Mouse (Mus musculus): ENCODE results near the gene Mfsd2a.
A peak's percentile ranks its signal among the peaks of the same experiment; 100 is the strongest.

The Mfsd2a gene

DNA sequence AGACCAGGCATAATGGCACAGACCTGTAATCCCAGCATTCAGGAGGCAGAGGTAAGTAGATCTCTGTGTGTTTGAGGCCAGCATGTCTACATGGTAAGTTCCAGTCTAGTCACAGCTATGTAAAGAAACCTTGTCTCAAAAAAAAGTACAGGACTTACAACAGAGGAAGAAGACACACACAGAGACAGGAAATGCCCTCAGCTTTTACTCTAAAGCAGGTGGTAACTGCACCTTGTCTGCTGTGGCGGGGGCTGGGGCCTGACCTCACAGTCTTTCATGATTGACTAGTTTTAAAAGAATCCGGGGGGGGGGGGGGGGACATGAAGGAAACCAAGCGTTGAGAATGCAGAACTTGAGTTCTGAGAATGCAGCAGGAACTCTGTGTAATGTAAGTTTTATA, 27.1 kb downstream of the Mfsd2a start:
- DNase-seq (ENCODE audit: low read depth) = no peak

DNA sequence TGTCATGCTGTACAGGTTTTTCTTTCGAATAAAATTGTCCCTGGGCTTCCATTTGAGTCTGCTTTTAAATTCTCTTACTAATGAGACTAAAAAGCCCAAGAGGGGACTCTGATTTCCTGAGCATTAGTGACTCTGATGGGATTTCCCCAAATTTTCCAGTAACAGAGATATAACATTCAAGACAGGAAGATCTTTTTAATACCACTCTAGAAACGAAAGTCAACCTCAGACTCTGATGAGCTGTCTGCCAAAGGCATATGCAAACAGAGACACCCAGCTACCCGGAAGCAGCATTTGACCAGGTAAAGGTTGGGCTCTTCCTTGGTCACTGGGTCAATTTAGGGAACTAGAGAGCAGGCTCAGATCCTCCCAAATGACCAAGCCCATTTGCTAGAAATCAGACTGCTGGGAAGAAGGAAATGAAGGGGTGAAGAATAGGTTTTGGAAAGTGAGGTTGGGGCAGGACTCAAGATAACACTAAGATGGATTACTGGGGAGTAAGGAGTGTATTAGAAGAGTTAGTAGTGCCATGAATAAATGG, 27.9 kb downstream of the Mfsd2a start:
- no peak for DNase-seq (ENCODE audit: low read depth)

DNA sequence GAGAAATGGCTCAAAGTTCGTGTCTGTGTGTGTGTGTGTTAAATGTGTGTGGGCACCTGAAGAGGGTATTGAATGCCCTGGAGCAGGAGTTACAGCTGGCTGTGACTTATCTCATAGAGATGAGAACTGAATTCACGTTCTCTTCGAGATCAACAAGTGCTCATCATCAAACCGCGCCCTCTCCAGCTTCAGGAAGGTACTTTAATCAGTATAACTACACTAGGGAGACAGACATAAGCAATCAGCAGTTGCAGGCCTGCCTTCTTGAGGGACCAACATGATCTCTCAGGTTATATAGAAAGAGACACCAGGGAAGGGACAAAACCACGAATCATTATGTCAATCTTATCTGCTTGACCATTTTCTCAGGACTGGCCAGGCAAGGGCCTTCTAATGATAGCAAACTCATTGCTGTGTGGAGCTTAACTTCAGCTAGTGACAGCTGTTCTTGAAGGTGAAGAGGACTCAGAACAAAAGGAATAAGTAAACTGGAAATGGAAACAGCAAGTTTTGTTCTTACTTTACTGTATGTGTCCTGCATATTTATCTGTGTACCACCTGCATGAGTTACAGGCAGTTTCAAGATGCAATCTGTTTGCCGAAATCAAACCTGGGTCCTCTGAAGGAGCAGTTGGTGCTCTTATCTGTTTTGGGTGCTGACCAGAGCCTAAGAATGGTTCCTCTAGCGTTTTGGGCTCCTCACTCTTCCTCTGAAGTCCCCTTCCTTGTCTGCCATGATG, 28.6 kb downstream of the Mfsd2a start:
- no peak for DNase-seq (ENCODE audit: low read depth)

DNA sequence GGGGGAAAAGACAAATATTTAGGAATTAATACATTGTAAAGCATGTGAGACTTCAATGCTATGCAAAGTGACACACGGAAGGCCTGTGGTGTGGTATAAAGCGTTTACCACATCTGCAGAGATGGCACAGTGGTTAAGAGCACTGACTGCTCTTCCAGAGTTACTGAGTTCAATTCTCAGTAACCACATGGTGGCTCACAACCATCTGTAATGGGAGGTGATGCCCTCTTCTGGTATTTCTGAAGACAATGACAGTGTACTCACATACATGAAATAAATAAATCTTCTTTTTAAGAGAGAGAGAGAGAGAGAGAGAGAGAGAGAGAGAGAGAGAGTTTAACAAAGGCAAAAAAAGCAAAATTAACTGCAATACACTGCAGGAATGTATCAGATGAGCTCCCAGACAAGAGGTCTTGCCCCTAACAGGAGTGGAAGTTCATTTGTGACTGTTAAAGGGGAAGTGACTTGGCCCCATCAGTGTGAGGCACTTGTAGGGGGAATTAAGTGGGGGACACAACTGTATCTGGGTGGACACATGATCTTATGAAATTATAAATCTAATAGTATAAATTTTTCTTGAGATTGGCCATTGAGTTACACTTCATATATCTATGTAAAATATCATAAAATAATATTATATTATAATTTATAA, 29.9 kb downstream of the Mfsd2a start:
- no peak for DNase-seq (ENCODE audit: low read depth)

DNA sequence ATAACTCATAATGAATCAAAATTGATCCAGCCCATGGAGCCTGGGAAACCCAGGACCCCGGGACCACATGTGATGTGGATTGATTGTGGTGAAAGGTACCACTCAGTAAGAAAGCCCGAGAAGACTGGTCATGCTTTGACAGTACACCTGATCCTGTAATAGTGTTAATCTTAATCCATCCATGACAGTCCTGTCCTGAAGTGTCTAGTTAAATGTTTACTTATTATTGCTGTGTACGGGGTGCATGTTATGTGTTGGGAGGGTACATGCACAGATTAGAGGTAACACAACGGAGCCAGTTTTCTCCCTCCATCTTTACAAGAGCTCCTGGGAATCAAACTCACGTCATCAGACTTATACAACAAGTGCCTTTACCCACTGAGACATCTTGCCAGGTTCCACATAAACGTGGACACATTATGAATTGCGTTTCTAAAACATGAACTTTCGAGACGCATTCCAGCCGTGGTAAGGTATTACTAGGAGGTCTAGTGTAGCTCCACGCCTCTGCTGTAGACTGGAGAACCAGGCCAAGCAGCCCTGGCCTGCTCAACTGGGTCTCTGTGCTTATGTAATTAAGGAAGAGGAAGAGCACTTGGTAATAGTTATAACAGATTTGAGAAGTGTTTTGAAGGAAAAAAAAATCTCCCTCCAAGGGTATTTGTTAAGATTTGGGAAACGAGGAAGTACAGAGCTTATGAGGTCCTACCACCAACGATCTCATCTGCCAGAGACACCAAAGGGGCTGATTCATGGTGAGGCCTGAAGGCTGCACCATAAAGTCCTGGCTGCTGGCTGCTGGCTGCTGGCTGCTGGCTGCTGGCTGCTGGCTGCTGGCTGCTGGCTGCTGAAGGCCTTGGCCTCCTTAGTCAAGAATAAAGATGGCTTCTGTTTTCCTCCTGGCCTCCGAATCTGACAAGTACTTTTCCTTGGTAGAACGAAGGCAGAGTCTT, 37.3 kb downstream of the Mfsd2a start:
- no peak for DNase-seq (ENCODE audit: low read depth)

DNA sequence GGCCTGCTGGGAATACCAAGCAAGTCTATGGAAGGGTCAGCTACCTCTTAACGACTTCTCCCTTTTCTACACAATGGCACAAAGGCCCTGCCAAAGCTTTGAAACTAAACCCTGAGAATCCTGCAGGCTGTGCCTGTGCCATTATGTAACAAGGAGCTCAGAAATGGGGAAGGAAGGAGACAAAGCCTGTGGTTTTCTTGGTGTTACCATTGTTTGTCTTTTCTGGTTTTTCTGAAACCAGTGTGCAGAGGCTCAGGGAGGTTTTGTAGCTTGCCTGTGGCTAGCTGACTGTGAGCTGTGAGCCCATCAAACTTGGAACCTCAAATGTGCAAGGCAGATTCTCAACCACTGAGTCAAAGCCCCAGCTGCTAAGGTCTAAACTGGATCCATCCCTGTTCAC, 38.1 kb downstream of the Mfsd2a start:
- DNase-seq (ENCODE audit: low read depth) = no peak

DNA sequence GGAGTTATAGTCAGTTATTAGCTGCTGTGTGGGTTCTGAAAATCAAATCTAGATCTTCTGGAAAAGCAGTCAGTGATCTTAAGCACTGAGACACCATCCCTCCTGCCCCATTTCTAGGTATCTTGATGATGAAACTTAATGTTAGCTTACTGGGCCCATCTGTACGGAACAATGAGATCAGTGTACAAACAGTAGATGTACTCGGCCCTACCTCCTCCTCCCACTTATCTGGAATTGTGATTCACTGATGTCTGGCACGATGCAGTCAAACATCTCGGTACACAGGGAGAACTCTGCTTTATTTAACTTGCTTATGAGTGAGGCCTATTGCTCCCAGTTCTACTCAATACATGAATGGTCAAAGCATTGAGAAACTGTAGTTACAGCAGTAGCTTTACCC, 45.0 kb downstream of the Mfsd2a start:
- no peak for DNase-seq (ENCODE audit: low read depth)

DNA sequence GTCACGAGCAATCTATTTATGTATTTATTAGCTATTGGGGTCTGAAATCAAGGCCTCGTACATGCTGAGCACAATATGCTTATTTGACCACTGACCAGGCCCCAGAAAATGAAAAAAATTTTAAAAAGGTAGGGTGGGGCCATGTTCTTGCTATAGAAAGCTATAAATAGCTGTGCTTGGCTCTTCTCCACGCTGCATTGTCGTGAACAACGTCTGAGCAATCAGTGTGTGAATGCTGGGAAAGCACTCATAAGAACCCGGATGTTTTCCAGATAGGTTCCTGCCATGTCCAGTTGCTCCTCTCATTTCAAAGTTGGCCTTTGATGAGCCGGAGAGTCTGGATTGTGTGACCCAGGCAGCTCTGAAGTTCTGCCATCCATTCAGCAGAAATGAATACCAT, 46.8 kb downstream of the Mfsd2a start:
- DNase-seq (ENCODE audit: low read depth) = no peak

DNA sequence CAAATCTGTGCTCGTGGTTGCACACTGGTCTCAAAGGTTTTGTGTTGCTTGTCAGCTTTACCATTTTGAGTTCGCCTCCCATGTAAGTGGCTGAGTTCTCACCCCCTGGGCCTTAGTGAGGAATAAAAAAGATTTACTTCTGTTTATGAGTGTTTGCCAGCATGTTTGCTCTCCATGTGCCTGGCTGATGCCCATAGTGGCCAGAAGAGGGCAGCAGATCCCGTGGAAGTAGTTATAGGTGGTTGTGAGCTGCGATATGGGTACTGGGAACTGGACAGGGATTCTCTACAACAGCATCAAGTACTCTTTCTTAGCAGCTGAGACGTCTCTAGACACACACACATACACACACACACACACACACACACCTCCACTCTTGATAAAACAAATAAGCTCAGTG, 48.4 kb downstream of the Mfsd2a start:
- DNase-seq (ENCODE audit: low read depth) = no peak

DNA sequence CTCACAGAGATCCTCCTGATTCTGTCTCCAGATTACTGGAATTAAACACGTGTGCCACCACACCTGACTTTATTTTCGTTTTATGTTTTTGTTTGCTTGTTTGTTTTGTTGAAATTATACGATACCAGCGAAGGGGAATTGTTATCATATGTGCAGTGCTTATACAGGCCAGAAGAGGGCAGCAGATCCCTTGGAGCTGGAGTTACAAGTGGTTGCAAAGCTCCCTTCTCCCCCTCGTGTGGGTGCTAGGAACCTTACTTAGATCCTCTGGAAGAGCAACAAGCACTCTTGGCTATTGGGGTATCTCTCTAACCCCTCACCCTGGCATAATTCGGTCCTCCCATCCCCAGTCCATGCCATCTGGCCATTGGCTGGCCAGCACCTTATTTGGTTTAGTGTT, 50.4 kb downstream of the Mfsd2a start:
- DNase-seq (ENCODE audit: low read depth) = no peak

DNA sequence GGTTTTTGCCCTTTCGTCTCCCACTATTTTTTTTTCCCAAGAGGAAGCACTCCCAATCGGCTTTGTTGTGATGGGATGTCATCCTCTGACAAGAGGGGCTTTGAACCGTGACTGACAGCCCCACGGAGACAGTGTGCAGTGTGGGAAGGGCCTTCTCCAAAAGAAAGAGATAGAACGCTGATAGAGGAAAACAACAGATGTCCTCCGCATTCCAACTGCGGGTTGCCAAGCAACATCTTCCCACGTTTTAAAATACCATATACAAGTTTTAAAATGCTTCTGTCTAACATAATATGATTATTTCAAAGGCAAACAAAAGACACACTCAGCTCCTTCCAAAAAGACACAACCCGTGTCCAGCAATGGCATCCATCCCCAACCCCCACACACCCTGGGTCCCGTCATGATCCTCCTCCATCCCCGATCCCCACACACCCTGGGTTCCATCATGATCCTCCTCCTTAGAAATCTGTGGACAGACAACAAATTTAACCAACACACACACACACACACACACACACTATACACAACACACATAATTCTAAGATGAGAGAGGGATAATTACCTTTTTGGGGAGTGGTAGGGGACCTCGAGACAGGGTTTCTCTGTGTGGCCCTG, 51.3 kb downstream of the Mfsd2a start:
- no peak for DNase-seq (ENCODE audit: low read depth)

DNA sequence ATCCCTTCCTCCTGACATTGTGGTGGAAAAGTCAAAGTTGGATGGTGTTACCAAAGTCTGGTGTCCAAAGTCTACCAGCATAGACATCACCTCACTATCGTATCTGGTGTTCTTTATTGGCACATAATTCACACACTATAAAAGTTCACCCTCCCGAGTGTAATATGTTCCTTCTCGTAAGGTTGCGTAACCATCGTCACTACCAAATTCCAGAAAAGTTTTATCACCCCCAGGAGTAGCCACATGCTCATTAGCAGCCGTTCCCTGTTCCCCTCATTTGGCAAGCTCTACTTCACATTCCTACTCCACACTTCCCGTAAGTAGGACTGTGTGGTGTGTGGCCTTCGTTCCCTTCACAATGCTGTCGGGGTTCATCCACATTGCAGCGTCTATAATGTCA, 55.6 kb downstream of the Mfsd2a start:
- DNase-seq (ENCODE audit: low read depth) = no peak

DNA sequence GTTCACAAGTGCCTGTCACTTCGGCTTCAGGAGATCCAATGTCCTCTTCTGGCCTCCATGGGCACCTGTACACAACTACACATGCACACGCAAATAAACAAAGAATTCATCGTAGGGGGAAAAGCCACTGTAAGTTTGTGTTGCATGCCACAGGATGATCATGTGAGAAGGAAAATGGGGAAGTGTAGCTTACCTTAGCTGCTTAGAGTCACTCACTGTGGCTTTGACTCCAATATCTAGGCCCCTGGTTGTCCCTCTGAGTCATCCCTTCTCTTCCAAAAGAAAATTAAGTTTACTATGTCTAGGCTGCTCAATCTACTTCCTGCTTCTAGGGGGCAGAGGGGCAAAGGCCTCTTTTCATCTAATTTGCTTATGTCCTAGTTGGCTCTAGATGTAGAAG, 57.3 kb downstream of the Mfsd2a start:
- no peak for DNase-seq (ENCODE audit: low read depth)

DNA sequence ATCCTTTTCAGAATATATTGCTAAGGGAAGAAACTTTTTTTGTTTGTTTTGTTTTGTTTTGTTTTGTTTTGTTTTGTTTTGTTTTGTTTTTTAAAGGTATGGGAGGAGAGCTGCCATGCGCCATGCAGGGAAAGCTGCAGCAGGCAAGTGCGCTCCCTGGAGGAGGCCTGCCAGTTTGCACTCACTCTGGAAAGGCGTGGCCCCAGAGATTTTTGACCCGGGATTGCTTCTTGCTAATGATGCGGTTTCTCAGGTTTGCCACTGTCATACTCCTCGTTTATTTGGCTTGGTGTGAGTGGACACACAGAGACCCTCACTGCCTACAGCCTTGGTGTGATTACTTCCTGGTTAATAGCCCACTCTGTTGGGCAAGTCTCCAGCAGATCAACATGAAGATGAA, 58.8 kb downstream of the Mfsd2a start:
- DNase-seq (ENCODE audit: low read depth) = no peak

DNA sequence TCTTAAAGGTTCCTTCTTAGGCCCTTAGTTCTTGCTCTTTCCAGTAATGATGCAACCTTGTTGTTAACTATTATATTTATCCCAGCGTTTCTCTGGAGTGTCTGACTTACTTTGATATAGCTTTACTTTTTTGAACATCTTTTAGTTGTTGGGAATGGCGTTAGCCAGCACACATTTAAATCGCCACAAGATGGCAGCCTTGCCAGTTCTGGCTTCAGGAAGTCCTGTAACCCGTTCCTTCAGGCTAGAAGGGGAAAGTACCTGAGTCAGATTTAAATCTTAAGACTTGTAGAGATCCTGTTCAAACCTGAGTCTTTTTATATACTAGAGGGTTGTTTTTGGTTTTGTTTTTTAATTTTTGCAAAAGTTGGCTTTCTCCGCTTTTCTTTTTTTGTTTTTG, 62.7 kb downstream of the Mfsd2a start:
- peak; percentile 54 for DNase-seq (ENCODE audit: low read depth)

DNA sequence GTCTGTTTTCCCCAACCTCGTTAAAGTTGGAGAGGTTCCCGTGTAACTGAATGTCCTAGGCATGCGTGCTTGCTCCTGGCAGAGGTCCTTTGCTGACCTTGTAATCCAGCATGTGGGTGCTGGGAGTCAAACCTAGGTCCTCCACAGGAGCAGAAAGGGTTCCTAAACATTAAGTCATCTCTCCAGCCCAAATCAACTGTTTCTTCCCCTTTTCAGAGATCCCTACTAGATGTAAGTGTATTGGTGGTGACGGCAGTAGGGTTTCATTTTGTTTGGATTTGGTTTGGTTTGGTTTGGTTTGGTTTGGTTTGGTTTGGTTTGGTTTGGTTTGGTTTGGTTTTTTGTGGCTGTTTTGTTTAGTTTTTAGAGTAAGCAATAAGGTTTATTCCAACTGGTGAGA, 63.2 kb downstream of the Mfsd2a start:
- DNase-seq (ENCODE audit: low read depth) = no peak
